Mouse (Mus musculus): ENCODE data around the gene Nhej1.

The Nhej1 gene

GRCm38 (mm10) chr1:75124346-75125321, at the start of gene Nhej1:
Gene Nhej1 (minus strand): TSS chr1:75125200.
- DNase-seq (ENCODE audit: extremely low spot score, low spot score): peak; percentile 99

GRCm38 (mm10) chr1:75168472-75169464, 43.8 kb upstream of the Nhej1 start, which contains the start of gene Zfand2b:
Gene Zfand2b (plus strand): TSS chr1:75168646.
- DNase-seq (ENCODE audit: extremely low spot score, low spot score): peak; percentile 98

GRCm38 (mm10) chr1:75168093-75168471, 43.1 kb upstream of the Nhej1 start:
- no peak for DNase-seq (ENCODE audit: extremely low spot score, low spot score)

DNA sequence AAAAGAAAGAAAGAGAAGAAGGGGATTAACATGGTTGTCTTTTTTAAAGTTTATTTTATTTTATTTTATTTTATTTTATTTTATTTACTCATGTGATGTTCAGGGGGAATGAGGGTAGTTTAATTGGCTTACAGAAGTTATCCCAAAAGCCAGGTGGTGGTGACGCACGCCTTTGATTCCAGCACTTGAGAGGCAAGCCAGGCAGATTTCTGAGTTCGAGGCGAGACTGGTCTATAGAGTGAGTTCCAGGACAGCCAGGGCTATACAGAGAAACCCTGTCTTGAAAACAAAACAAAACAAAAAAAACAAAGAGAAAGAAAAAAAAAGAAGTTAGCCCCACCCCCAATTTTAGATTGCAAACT, 35.2 kb upstream of the Nhej1 start:
- no peak for DNase-seq (ENCODE audit: extremely low spot score, low spot score)

DNA sequence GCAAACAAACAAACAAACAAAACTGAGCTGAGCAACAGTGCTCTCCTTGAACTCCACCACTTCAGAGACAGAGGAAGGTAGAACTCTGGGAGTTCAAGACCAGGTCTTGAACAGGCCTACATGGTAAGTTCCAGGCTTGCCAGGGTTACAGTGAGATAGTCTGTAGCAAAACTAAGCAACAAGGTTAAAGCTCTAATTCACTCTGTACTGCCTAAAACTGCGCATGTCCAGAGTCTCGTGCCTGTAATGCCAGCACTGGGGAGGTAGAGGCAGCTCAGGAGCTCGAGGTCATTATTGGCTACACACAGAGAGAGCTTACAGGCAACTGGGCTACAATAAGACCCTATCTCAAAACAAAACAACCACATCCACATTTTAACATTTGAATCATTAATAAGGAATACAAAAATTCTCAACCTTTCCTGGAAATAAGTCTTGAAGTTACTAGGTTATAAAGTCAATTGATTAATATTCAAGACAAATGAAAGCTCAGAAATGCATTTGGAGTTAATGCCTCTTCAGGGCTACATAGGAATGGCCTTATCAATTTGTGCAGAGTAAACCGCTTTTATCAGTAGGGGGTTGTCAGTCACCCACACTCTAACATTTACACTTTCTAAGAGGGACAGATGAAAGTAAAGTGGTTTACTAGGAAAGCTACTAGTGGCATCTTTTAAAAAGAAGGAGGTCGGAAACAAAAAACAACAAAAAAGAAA, 34.7 kb upstream of the Nhej1 start:
- no peak for DNase-seq (ENCODE audit: extremely low spot score, low spot score)

- DNase-seq (ENCODE audit: extremely low spot score, low spot score): no peak
Measured at GRCm38 (mm10) chr1:75158990-75159389, 34.0 kb upstream of the Nhej1 start.

DNA sequence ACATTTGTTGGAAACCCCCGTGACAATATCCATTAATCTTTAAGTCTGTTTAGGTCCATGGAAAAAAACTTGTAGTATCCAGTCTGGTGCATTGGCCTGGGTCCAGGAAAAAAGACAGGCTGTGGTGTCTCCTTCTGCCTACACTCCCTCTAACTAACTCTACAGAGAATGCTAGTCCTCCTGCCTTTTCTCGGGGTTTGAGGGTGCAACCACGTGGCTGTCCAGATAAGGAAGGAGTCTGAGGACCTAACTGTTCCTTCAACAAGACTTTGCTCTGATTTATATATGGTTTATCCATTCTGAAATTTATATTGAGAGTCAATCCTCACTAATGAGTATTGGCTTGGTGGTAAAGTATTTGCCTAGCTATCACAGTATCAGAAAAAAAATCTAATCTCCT, 30.8 kb upstream of the Nhej1 start:
- DNase-seq (ENCODE audit: extremely low spot score, low spot score): no peak

- no peak for DNase-seq (ENCODE audit: extremely low spot score, low spot score)
Measured at GRCm38 (mm10) chr1:75148727-75149126, 23.7 kb upstream of the Nhej1 start.

DNA sequence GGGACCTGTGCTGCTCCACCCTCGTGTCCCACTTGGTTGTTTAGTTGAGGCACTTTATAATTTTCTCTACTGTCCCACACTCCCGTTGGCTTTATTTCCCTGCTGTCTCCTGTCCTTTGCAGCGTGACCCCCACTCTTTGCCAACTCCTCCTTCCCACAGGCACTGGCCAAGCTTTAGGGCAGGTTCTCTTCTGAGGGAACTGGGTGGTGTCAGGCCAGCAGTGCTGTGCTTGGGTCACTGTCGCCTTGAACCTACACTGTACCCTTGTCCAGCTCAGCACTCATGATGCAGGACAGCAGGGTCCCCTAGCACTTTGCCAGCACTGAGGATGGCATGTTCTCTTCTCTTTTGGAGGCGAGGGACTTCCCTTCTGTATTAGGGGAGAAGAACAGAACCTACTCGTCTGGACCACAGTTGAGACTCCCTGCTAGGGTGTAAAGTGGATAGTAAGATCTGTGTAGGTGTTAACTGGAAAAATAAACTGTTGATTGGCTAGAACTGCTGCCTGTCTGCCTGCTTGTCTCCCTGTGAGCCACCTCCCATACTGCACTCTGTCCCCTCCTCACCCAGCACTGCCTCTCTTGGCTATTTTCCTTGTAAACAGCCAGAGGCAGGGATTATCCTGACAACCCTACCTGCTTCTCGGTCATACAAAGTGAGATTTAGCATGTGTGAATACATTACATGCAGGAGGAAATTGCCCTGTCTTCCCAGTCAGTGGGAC, 22.6 kb upstream of the Nhej1 start:
- DNase-seq (ENCODE audit: extremely low spot score, low spot score): no peak

GRCm38 (mm10) chr1:75145589-75145988, 20.6 kb upstream of the Nhej1 start:
- no peak for DNase-seq (ENCODE audit: extremely low spot score, low spot score)

GRCm38 (mm10) chr1:75142301-75143261, 17.6 kb upstream of the Nhej1 start, which contains the start of the genes Cnppd1 and Retreg2:
Gene Cnppd1 (minus strand): TSS chr1:75142711.
Gene Retreg2 (plus strand): TSS chr1:75142778.
- peak; percentile 99 for DNase-seq (ENCODE audit: extremely low spot score, low spot score)

DNA sequence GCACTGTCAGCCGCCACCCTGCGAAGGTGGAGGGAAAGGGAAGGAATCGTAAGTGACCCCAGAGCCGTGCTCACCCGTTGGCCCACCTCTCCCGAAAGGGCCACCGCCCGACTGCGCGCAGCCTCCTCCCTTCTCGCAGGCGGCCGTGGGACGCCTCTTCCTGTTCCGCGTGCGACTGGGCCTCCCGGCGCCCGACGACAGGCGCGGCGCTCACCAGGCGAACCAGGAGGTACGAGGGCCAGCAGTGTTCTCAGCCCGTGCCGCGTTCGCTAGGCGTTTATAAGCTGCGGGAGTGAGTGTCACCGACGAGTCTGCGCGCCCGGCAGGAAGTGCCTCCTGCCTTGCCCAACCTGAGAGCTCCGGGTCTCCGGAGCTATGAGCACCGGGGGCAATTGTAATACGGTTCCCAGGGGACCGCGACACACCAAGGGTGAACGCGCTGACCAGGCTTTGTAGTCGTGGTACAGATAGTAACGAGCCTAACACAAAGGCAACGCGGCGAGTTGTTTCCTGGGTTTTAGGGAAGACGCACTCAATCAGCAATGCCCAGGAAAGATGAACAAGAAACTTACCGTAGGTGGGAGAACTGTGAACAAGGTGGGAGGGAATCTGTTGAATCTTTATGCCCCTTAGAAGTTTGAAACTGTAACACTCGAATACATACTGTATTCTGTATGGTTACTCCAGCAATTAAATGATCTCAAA, 16.6 kb upstream of the Nhej1 start:
- peak; percentile 62 for DNase-seq (ENCODE audit: extremely low spot score, low spot score)

GRCm38 (mm10) chr1:75140601-75141190, 15.7 kb upstream of the Nhej1 start:
- no peak for DNase-seq (ENCODE audit: extremely low spot score, low spot score)

DNA sequence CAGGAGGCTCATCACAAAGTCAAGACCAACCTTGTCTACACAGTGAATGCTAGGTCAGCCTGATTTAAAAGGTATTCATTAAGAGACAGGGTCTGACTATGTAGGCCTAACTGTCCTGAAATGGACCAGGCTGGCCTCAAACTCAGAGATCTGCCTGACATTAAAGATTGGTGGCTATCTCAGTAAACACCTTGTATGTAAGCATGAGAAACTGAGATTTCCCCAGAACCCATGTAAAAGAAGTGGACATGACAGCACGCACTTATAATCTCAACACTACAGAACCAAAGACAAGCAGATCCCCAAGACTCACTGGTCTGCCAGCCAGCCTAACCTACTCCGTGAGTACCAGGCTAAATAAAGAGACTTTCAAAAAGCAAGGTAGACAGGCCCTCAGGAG, 13.4 kb upstream of the Nhej1 start:
- no peak for DNase-seq (ENCODE audit: extremely low spot score, low spot score)

DNA sequence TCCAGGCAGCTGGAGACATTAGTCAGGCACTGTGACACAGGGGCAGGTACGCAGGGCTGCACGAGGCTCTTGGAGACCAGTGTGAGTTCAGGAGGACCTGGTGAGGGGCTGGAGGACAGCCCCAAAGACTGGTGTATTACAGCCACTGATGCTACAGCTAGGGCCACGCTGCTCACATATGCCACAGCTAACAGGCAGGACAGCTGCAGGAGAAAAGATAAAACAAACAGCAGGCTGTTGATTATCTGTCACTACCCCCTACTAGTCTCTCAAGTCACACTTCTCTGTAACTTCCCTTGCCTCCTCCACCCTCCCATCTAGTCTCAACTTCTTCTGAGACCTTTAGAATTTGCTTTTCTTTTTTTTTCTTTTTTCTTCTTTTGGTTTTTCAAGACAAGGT, 11.7 kb upstream of the Nhej1 start:
- DNase-seq (ENCODE audit: extremely low spot score, low spot score): no peak

- no peak for DNase-seq (ENCODE audit: extremely low spot score, low spot score)
Measured at GRCm38 (mm10) chr1:75136293-75136692, 11.3 kb upstream of the Nhej1 start.

DNA sequence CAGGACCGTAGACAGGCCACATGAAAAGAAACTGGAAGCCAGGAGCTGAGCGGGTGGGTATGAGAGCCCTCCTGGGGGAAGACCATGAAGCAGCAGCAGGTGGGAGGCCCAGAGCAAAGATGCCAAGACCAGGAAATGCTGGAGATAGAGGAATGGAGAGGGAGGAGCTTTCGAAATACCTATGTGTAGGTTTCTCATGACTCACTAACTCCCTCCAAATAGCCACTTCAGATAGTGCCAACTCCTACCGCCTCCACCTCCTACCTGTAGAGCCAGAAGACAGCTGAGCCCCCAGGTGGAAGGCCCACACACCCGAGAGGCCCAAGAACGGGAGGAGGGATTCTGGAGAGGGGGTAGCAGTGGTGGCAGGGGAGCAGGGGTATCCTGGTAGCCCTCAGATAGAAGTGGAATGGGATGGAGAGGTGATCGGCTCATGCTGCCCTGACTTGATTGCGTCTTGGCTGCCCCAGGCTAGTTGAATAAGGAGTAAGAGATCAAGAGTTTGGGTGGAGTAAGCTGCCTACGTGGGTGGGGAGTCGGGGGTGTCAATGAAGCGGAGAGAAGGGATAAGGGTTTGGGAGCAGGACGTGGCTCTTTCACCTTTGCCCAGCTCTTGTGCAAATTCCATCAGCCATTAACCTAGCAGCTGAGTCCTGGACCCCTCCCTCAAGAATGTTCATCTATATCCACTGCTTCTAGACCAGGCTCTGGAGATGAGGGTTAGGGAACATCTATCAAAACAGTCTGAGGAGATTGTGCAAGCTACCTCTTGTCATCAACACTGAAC, 8.6 kb upstream of the Nhej1 start, which contains the start of gene Slc23a3:
TSS of gene Slc23a3 (minus strand) at position 470 of the 787 bp plus-strand sequence.
- DNase-seq (ENCODE audit: extremely low spot score, low spot score): no peak

Data from neural tube, embryonic 10.5 days (tissue).